Mouse (Mus musculus) CH12.LX (cell line): ENCODE results near the gene Apol9a. TPM values are rescaled to one million over a fixed set of nuclear protein-coding genes. Genes with fewer than 3 reads are reported as not detected.
A peak's percentile ranks its signal among the peaks of the same experiment; 100 is the strongest.
"Not testable (repeated sequence)": the region's sequence is repeated elsewhere in the genome, so short reads cannot be mapped to it uniquely, and the experiment has no call there.

Source experiments
- DNase-seq: peaks from one replicate; pipeline ENCODE4 v3.0.0-alpha.2; 2013; ENCODE audit errors: extremely low read depth
- H3K27ac ChIP-seq: 2 replicates; pipeline ENCODE4 v1.5.1; 2012; ENCODE audit warnings: low read depth, mild to moderate bottlenecking, control low read depth, moderate library complexity; ENCODE audit not compliant: insufficient read depth
- H3K27me3 ChIP-seq: replicated peaks from 2 replicates; pipeline ENCODE3; 2012; ENCODE audit warnings: inconsistent platforms
- H3K36me3 ChIP-seq, 2 experiments: replicated peaks in 1 of 2; 2 replicates each; pipeline versions ENCODE3 to v1.6.1; 2012; ENCODE audit warnings: inconsistent platforms in 1 of 2, low read length in 1 of 2, mild to moderate bottlenecking in 1 of 2, mixed read lengths in 1 of 2, moderate library complexity in 1 of 2; ENCODE audit not compliant: control insufficient read depth in 1 of 2, insufficient read depth in 1 of 2
- H3K4me1 ChIP-seq, 2 experiments: 2 replicates each; pipeline ENCODE4 v1.6.1; 2012; ENCODE audit warnings: inconsistent platforms in 1 of 2, moderate library complexity in 1 of 2; ENCODE audit not compliant: insufficient read depth in 2 of 2, control insufficient read depth in 1 of 2
- H3K4me2 ChIP-seq: 2 replicates; pipeline ENCODE4 v1.6.1; 2012; ENCODE audit warnings: low read depth, mild to moderate bottlenecking, control low read depth; ENCODE audit not compliant: poor library complexity, insufficient read depth, severe bottlenecking
- H3K4me3 ChIP-seq, 3 experiments: fragments of 150-350 bp in 1 of 3; sonication (generic) in 1 of 3; replicated peaks in 1 of 3; 2 replicates each; pipeline versions ENCODE3 to v1.5.1; 2011 to 2012; ENCODE audit warnings: low read depth in 2 of 3, low read length in 2 of 3, mild to moderate bottlenecking in 2 of 3, moderate library complexity in 2 of 3, control low read depth in 1 of 3, improper control_type of control experiment in 1 of 3, inconsistent platforms in 1 of 3, mixed read lengths in 1 of 3; ENCODE audit not compliant: poor library complexity in 1 of 3
- H3K79me2 ChIP-seq: replicated peaks from 2 replicates; pipeline ENCODE4 v1.6.1; 2012; ENCODE audit warnings: mild to moderate bottlenecking, moderate library complexity; ENCODE audit not compliant: control insufficient read depth, poor library complexity, insufficient read depth, severe bottlenecking; ENCODE audit errors: extremely low read depth
- H3K9ac ChIP-seq: 2 replicates; pipeline ENCODE4 v1.6.1; 2012; ENCODE audit warnings: low read depth, mild to moderate bottlenecking, control low read depth, moderate library complexity; ENCODE audit not compliant: insufficient read depth
- H3K9me3 ChIP-seq: replicated peaks from 2 replicates; pipeline ENCODE3; 2012; ENCODE audit warnings: low read length, inconsistent platforms, mixed read lengths
- CTCF ChIP-seq, 2 experiments: IDR thresholded peaks in 1 of 2; conservative IDR thresholded peaks in 1 of 2; 2 replicates each; pipeline ENCODE4 v1.5.1; 2011 to 2012; ENCODE audit warnings: low read depth in 2 of 2, low read length in 2 of 2, improper control_type of control experiment in 1 of 2, inconsistent platforms in 1 of 2, mild to moderate bottlenecking in 1 of 2, moderate library complexity in 1 of 2
- dilution Hi-C: fragments of 300-500 bp; cut with MboI; formaldehyde crosslinking; loops from 2 replicates; pipeline ENCODE4 v1.14.3; 2020; ENCODE audit warnings: low sequenced_read_pairs; ENCODE audit not compliant: extremely low pct_unique_long_range_greater_than_20kb, extremely low pct_ligation_motif_present
- in situ Hi-C: fragments of 300-500 bp; cut with MboI; formaldehyde crosslinking; loops from 3 replicates; pipeline ENCODE4 v1.14.3; 2019; ENCODE audit warnings: low sequenced_read_pairs, low pct_ligation_motif_present, low pct_unique_long_range_greater_than_20kb, mixed read lengths
- polyA plus RNA-seq: library from polyadenylated mRNA; unstranded; fragments of >175 nt; gene quantifications from 2 replicates; pipeline ENCODE4 v1.2.1, GENCODE M21; 2012; ENCODE audit warnings: low read depth; ENCODE audit not compliant: insufficient read length
- total RNA-seq, 2 experiments: library from RNA; depleted of rRNA; stranded (reverse); fragments of 300-350 nt in 1 of 2; fragments of >200 nt in 1 of 2; gene quantifications; 2 replicates each; pipeline ENCODE4 v1.2.3; 2012 to 2014

Gene Apol9a
- total and polyA plus RNA-seq, 3 experiments: not detected

DNA sequence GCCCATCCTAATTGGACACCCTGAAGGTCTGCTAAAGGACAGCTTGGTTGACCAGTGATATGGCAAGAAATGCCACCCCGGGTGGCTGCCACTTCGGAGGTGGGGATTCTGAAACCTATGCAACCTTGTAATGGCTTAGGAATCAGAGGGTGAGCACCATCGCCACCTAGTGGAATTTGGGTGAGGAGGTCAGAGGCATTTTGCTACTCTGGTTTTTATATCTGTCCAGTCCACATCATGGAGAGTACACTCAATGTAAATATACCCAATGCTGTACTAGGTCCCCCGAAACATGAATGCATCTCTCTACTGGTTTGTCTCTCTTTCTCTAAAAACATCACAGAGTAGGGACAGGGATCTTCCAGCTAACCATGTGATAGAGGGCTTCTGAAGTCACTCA lies 1.8 kb upstream of the Apol9a start:
- H3K79me2 ChIP-seq, H3K9me3 ChIP-seq, dilution Hi-C loops, H3K9ac ChIP-seq, H3K4me3 ChIP-seq, in situ Hi-C loops, H3K4me1 ChIP-seq, H3K36me3 ChIP-seq, H3K4me2 ChIP-seq, H3K27ac ChIP-seq: not testable (repeated sequence)
- peak; percentile 0 for DNase-seq
- peaks cover 13% of the 10 kb centered on the region for H3K27me3 ChIP-seq
- TF ChIP-seq CTCF (conservative IDR thresholded peaks at IDR 0.05 in 1 of 2, IDR thresholded peaks at IDR 0.05 in 1 of 2; ENCODE audit: low read depth in 2 of 2, low read length in 2 of 2): peak in 1 of 2 experiments; percentile 38; a peak in 2 of 4 replicates

DNA sequence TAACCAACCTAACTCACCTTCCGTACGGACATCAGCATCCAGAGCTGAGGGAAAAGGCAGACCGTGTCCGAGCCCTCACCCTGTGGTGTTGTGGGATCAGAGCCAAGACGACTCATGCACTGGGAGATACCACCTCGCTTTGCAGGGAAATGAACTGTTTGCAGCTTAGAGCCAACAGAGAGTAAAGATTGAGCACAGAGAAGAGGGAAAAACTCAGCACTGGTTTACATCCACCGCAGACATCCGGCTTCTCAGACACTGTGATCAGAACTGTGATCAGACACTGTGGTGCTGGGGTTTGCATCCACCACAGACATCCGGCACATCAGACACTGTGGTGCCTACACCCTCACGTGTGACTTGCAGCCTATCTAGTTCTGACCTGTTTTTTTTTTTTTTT lies 4.6 kb downstream of the Apol9a start:
- H3K4me1 ChIP-seq, H3K9ac ChIP-seq, in situ Hi-C loops, H3K27ac ChIP-seq, H3K79me2 ChIP-seq, H3K9me3 ChIP-seq, H3K36me3 ChIP-seq, dilution Hi-C loops, H3K4me3 ChIP-seq, H3K4me2 ChIP-seq, DNase-seq: not testable (repeated sequence)
- H3K27me3 ChIP-seq: peaks cover 13% of the 10 kb centered on the region

DNA sequence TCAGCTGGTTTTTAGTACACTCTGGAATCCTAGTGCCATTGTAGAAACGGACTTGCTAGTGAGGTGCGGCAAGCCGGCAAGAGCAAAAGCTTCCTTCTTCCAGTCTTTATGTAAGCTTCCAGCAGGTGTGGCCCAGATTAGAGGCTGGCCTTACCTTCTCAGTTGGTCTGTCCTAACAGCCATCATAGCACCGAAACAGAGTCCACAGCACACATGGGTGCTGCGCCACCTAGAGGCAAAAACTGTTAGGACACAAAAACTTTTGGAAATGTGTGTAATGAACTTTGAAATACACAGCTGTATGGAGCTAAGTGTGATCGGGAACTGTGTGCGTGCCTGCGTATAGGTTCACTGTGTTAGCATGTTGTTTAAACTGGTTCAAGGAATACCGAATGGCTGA lies 11.9 kb downstream of the Apol9a start, which contains the start of gene Apol7a:
Apol7a (minus strand) TSS at position 84 of the 400 bp plus-strand sequence.
- H3K4me1 ChIP-seq, H3K9me3 ChIP-seq, H3K36me3 ChIP-seq, dilution Hi-C loops, H3K4me3 ChIP-seq, H3K9ac ChIP-seq, H3K4me2 ChIP-seq, H3K27ac ChIP-seq, in situ Hi-C loops, H3K79me2 ChIP-seq: not testable (repeated sequence)
- H3K27me3 ChIP-seq: peaks cover 26% of the 10 kb centered on the region
- DNase-seq: peak; percentile 20
- TF ChIP-seq CTCF (conservative IDR thresholded peaks at IDR 0.05 in 1 of 2, IDR thresholded peaks at IDR 0.05 in 1 of 2; ENCODE audit: low read depth in 2 of 2, low read length in 2 of 2): peak; percentile 23 to 52; a peak in 2 of 4 replicates

DNA sequence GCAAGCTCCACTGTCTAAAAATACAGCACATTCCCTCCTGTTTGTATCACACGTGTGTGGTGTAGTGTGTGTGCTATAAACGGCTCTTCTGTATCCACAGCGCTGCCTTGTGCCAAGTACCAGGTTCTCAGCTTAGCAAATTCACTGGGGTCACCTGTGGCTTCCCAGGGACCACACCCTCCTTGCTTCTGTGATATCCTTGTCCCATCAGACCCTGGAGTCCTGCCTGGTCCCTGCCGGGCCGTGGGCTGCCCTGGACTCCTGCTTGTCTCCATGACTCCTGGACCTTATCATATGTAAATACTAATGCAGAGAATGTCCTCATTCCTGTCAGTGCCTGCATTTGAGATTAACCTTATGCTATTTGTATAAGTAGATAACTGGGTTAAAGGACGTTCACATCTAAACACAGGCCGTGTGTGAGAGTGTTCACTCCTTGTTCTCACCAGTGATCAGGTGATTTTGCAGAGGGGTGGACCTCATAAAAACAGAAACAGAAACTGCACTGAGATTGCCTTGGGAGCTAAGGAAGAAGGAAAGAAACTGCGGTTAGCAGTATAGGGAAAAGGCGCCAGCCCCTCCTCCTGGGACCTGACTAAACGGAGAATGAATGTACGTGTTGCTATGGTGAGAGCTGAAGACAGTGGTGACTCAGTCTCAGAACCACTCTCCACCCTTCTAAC lies 13.3 kb downstream of the Apol9a start:
- H3K9me3 ChIP-seq, H3K4me3 ChIP-seq, H3K79me2 ChIP-seq, H3K27ac ChIP-seq, in situ Hi-C loops, H3K4me1 ChIP-seq, H3K4me2 ChIP-seq, dilution Hi-C loops, DNase-seq, H3K9ac ChIP-seq, H3K36me3 ChIP-seq: not testable (repeated sequence)
- H3K27me3 ChIP-seq: peaks cover 32% of the 10 kb centered on the region

DNA sequence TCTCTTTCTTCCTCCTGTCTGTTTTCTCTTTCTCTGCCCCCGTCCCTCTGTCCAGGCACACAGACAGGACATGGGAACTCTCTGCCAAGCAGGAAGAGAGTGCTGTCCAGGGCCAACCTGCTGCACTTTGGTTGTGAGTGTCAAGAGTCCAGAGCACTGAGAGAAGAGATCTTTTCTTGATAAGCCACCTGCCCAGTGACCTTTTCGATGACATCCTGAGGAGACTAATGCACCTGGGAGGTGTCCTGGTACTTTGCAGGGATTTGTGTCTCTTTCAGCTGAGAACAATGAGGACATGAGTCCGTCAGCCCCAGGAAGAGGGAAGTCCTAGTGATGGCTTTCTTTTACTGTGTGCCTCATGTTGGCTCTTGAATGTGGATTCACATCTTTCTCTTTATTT lies 17.1 kb downstream of the Apol9a start:
- in situ Hi-C loops: not testable (repeated sequence)

More for the DNA sequence above, 17.1 kb downstream of the Apol9a start:
- H3K9ac ChIP-seq, H3K9me3 ChIP-seq, H3K4me1 ChIP-seq, H3K79me2 ChIP-seq, H3K27ac ChIP-seq, DNase-seq, H3K4me2 ChIP-seq, dilution Hi-C loops, H3K4me3 ChIP-seq, H3K36me3 ChIP-seq: not testable (repeated sequence)
- H3K27me3 ChIP-seq: peaks cover 48% of the 10 kb centered on the region
